Mouse (Mus musculus): ENCODE results near the gene Iqce. TPM values are rescaled to one million over a fixed set of nuclear protein-coding genes. Genes with fewer than 3 reads are reported as not detected.

Gene Iqce
- polyA plus RNA-seq, 1 experiment from 2014 or later: 13.9 TPM

DNA sequence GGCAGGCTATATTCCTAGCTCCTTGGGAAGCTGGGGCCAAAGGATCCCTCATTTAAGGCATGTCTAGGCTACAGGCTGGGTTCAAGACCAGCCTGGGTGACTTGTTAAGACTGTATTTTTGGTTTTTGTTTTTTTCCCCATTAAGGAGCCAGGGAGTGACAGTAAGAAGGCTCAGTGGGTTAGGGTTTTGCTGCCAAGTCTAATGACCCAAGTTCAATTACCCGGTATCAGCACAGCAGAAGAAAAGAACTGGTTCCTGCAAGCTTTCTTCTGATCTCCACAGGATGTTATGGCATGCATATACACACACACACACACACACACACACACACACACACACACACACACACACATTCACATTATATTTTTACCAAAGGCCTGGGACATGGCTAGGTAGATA lies 41.8 kb downstream of the Iqce start:
- no peaks in the 10 kb centered on the region for H3K27me3 ChIP-seq (ENCODE audit: control insufficient read depth, insufficient read depth, low read length)
- no peak overlapping the region for H3K27ac ChIP-seq (ENCODE audit: low read depth, low read length)
- no peaks in the 10 kb centered on the region for H3K36me3 ChIP-seq (ENCODE audit: control insufficient read depth, insufficient read depth, low read length)
- no peaks in the 10 kb centered on the region for H3K9me3 ChIP-seq (ENCODE audit: control insufficient read depth, low read length)
- 88% methylated on average over 1 of the region's 1 CpGs for WGBS
- H3K4me3 ChIP-seq (ENCODE audit: low read depth, low read length): no peak overlapping the region
- H3K4me1 ChIP-seq (ENCODE audit: control insufficient read depth, insufficient read depth, low read length): peaks cover 2% of the 10 kb centered on the region; the same call in 1 of the 2 replicates
- no peak for ATAC-seq (ENCODE audit: low FRiP score)
- no peak for DNase-seq (ENCODE audit: low spot score, missing footprints)
- H3K9ac ChIP-seq (ENCODE audit: low read length): no peak overlapping the region
- H3K4me2 ChIP-seq: no peak overlapping the region

DNA sequence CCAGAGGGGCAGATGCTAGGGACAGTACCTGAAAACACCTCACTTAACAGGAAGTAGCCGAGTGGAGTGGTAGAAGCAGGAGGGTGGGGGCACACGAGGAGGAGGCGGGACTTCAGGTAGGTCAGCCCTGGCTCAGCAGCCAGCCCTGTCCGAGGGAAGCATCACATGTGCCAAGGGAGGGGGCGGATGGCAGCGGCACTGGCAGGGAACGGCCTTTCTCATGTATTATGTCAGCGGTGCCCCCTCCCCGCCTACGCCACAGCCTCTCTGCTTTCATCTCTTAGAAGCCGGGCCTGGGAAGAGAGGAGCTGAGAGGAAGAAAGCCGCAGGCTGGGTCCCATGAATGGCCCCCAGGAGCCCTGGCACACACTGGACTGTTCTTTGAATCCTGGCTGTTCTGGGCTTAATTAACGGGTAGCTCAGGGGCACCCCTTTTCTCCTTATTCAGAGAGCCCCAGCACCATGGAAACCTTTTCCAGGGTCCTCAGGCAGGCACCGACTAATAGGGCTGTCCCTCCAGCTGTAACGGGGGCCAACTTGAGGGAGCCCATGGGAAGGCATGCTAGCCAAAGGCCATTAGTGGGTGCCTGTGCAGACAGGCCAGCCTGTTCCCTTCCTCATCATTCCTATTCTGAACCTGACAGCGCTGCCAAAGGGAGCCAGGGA lies 42.4 kb downstream of the Iqce start:
- no peak overlapping the region for H3K9ac ChIP-seq (ENCODE audit: low read length)
- H3K4me3 ChIP-seq (ENCODE audit: low read depth, low read length): no peak overlapping the region
- 40% methylated on average over 16 of the region's 16 CpGs for WGBS
- 0 out of 2 replicates have a peak overlapping the region, but pooled peaks have one; percentile 5 for H3K27ac ChIP-seq (ENCODE audit: low read depth, low read length)
- H3K4me1 ChIP-seq (ENCODE audit: control insufficient read depth, insufficient read depth, low read length): peaks cover 2% of the 10 kb centered on the region; the same call in 1 of the 2 replicates
- no peak overlapping the region for H3K4me2 ChIP-seq
- H3K36me3 ChIP-seq (ENCODE audit: control insufficient read depth, insufficient read depth, low read length): no peaks in the 10 kb centered on the region
- H3K9me3 ChIP-seq (ENCODE audit: control insufficient read depth, low read length): no peaks in the 10 kb centered on the region
- DNase-seq (ENCODE audit: low spot score, missing footprints) (no peak), ATAC-seq (ENCODE audit: low FRiP score) (no peak)
- no peaks in the 10 kb centered on the region for H3K27me3 ChIP-seq (ENCODE audit: control insufficient read depth, insufficient read depth, low read length)

DNA sequence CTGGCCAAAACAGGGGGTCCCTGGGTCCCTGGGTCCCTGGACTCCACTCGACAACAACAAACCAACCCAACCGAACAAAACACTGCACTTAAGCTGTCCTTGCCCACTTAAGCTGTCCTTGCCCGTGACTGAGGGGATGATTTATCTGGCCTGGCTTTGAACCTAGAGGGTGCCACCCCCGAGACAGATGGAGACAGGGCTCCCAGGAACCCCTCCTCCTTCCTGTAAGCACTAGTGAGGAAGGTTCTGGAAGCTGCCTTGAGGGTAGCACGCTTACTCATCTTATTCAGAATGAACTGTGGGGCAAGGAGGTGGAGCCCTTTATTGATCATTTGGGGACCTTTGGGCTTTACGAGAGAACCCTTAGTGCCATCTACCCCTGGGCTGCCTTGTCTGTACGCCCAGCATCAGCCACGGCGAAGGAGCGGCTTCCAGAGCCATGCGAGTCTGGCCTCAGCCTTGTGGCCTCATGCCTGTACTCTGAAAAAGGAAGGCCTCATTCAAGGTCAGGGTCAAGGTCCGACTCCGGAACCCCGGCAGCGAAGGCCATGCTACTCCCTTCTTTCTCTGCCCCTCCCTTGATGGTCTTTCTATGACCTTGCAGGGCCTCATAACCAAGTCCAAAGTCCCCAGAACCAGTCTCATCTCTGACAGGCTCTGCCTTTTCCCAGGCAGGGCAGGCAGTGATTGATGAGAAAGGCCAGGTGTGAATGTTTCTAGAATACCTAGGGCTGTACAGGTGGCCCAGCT lies 47.9 kb downstream of the Iqce start:
- Histone ChIP-seq H3K9me3 (ENCODE audit: control insufficient read depth, low read length) (no peaks in the 10 kb centered on the region), H3K27me3 (ENCODE audit: control insufficient read depth, insufficient read depth, low read length) (no peaks in the 10 kb centered on the region), H3K4me2 (no peak overlapping the region), H3K27ac (ENCODE audit: low read depth, low read length) (no peak overlapping the region), H3K4me3 (ENCODE audit: low read depth, low read length) (no peak overlapping the region), H3K4me1 (ENCODE audit: control insufficient read depth, insufficient read depth, low read length) (peaks cover 6% of the 10 kb centered on the region), H3K9ac (ENCODE audit: low read length) (no peak overlapping the region), H3K36me3 (ENCODE audit: control insufficient read depth, insufficient read depth, low read length) (no peaks in the 10 kb centered on the region)
- 87% methylated on average over 15 of the region's 15 CpGs for WGBS
- DNase-seq (ENCODE audit: low spot score, missing footprints) (no peak), ATAC-seq (ENCODE audit: low FRiP score) (no peak)

DNA sequence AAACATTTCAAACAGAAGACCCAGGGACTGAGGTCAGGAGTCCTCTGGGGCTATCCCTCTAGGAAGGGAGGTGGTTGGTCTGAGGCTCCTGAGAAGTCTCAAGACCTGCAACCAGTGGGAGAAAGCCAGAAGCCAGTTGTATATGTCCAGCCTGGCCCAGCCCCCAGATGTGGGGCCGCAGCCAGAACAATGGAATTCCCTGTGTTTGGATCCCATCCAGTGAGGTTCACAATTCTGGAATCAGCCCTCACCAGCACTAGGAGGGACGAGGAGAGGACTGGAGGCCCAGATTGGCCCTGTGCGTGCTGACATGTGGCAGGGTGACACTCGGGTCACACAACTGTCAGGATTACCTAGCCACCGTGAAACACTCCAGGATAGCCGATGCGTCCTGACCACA lies 49.6 kb downstream of the Iqce start:
- ATAC-seq (ENCODE audit: low FRiP score) (no peak), DNase-seq (ENCODE audit: low spot score, missing footprints) (no peak)
- H3K4me1 ChIP-seq (ENCODE audit: control insufficient read depth, insufficient read depth, low read length): peaks cover 9% of the 10 kb centered on the region
- no peak overlapping the region for H3K4me2 ChIP-seq
- H3K9me3 ChIP-seq (ENCODE audit: control insufficient read depth, low read length): no peaks in the 10 kb centered on the region
- no peak overlapping the region for H3K27ac ChIP-seq (ENCODE audit: low read depth, low read length)
- 78% methylated on average over 7 of the region's 7 CpGs for WGBS
- no peak overlapping the region for H3K4me3 ChIP-seq (ENCODE audit: low read depth, low read length)
- no peaks in the 10 kb centered on the region for H3K27me3 ChIP-seq (ENCODE audit: control insufficient read depth, insufficient read depth, low read length)
- H3K36me3 ChIP-seq (ENCODE audit: control insufficient read depth, insufficient read depth, low read length): no peaks in the 10 kb centered on the region
- H3K9ac ChIP-seq (ENCODE audit: low read length): no peak overlapping the region

DNA sequence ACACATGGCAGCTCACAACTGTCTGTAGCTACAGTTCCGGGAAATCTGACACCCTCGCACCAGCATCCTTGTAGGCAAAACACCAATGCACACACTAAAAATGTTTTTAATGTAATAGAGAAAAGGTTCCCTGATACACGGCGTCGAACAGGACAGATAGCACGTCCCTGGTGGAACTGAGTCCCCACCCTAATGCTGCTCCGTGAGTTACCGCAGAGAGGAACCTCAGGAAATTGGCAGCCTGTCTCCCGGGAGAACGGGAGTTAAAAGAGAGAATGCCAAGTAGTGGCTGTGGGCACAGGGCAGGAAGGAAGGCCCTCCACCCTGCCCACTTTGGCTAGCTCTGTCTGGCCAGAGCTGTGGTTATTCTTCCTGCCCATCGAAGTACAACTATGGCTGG lies 50.9 kb downstream of the Iqce start:
- H3K4me3 ChIP-seq (ENCODE audit: low read depth, low read length): no peak overlapping the region
- DNase-seq (ENCODE audit: low spot score, missing footprints) (no peak), ATAC-seq (ENCODE audit: low FRiP score) (no peak)
- H3K4me2 ChIP-seq: no peak overlapping the region
- no peak overlapping the region for H3K9ac ChIP-seq (ENCODE audit: low read length)
- 92% methylated on average over 11 of the region's 11 CpGs for WGBS
- no peak overlapping the region for H3K27ac ChIP-seq (ENCODE audit: low read depth, low read length)
- no peaks in the 10 kb centered on the region for H3K27me3 ChIP-seq (ENCODE audit: control insufficient read depth, insufficient read depth, low read length)
- no peaks in the 10 kb centered on the region for H3K9me3 ChIP-seq (ENCODE audit: control insufficient read depth, low read length)
- H3K4me1 ChIP-seq (ENCODE audit: control insufficient read depth, insufficient read depth, low read length): peaks cover 23% of the 10 kb centered on the region
- H3K36me3 ChIP-seq (ENCODE audit: control insufficient read depth, insufficient read depth, low read length): no peaks in the 10 kb centered on the region

DNA sequence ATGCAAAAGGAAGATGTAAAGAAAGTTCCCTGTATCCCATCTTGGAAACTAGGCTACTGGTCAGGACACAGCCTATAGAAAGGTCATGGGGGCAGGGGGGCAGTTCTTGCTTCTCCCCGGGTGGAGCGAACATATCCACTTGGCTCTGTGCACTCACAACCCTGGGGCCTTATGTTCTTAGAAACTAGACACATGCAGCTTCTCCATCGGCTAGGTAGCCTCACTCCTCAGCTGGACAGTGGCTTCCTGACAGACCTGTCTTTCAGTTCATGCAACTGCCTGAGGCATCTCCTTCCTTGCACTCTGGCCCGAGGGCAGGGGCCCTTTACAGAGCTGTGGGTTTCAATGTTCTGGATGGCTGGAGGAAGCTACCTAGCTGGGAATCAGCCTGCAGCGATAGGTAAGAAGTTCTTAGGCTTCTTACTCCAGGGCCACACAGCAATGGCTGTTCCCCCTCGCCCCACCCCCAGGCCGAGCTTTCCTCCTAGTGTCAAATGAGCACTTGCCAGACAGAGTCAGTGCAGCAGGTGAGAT lies 52.2 kb downstream of the Iqce start:
- H3K4me1 ChIP-seq (ENCODE audit: control insufficient read depth, insufficient read depth, low read length): peaks cover 27% of the 10 kb centered on the region
- H3K4me3 ChIP-seq (ENCODE audit: low read depth, low read length): no peak overlapping the region

DNA sequence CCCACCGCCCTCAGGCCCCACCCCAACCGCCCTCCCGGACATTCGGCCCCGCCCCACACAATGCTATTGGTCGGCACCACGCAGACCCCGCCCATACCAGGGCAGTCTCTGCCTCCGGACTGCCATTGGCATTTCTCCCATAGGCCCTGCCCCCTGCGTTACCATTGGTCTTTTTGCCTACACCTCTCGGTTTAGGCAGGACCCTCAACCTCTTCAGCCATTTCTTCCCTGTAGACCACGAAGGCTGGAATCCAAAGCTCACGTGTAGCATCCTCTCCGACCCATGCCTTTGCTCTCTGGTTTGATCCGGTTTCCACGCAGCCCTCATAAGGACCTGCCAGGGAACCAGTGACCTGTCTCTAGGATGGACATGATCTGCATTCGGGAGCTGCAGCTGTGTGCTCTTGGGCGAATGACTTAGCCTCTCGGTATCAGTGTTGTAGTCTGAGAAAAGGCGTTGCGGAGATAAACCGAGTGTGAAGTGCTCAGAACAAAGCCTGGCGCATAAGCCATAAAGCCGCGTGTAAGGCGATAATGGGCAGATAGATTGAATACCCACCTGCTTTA lies 53.0 kb downstream of the Iqce start:
- Histone ChIP-seq H3K4me2 (peak overlapping the region; percentile 70), H3K9me3 (ENCODE audit: control insufficient read depth, low read length) (no peaks in the 10 kb centered on the region), H3K27ac (ENCODE audit: low read depth, low read length) (no peak overlapping the region; the same call in 1 of the 2 replicates), H3K4me3 (ENCODE audit: low read depth, low read length) (peak overlapping the region; percentile 93), H3K27me3 (ENCODE audit: control insufficient read depth, insufficient read depth, low read length) (no peaks in the 10 kb centered on the region), H3K4me1 (ENCODE audit: control insufficient read depth, insufficient read depth, low read length) (peaks cover 29% of the 10 kb centered on the region), H3K9ac (ENCODE audit: low read length) (peak overlapping the region; percentile 100), H3K36me3 (ENCODE audit: control insufficient read depth, insufficient read depth, low read length) (peaks cover 3% of the 10 kb centered on the region)
- 4% methylated on average over 26 of the region's 26 CpGs for WGBS
- ATAC-seq (ENCODE audit: low FRiP score) (peak; percentile 96), DNase-seq (ENCODE audit: low spot score, missing footprints) (peak; percentile 96)

More for the DNA sequence above, 52.2 kb downstream of the Iqce start:
- peaks cover 3% of the 10 kb centered on the region for H3K36me3 ChIP-seq (ENCODE audit: control insufficient read depth, insufficient read depth, low read length)
- no peak for ATAC-seq (ENCODE audit: low FRiP score)
- WGBS: 57% methylated on average over 7 of the region's 7 CpGs
- no peak for DNase-seq (ENCODE audit: low spot score, missing footprints)
- H3K4me2 ChIP-seq: peak overlapping the region; percentile 70
- H3K9me3 ChIP-seq (ENCODE audit: control insufficient read depth, low read length): no peaks in the 10 kb centered on the region
- peak overlapping the region; percentile 66 for H3K9ac ChIP-seq (ENCODE audit: low read length)
- no peaks in the 10 kb centered on the region for H3K27me3 ChIP-seq (ENCODE audit: control insufficient read depth, insufficient read depth, low read length)
- H3K27ac ChIP-seq (ENCODE audit: low read depth, low read length): no peak overlapping the region

DNA sequence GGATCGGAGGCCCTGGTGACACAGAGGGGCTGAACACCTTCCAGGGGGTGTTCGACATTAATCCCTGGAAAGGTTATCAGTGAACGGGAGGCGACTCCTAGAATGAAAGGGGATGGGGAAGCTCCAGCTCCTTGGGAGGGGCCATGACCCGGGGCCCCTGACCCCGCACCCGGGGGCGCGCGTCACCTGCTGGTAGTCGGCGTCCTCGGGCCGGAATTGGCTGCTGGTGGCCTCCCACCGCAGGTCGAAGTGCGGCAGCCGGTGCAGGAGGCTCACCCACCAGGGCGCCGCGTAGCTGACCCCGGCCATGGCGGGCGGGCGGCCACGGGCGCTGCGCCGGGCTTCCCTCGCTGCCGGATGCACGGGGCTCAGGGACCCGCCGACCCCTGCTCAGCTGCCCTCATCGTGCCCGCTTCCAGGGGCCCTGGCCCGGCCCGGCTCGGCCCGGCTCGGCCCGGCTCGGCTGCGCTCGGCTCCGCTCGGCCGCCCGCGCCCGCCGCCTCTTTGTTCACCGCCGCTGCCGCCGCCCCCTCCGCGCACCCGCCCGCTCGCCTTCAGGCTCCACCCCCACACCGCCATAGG lies 53.6 kb downstream of the Iqce start, which contains the start of gene Ttyh3:
Ttyh3 (minus strand) TSS at position 513 of the 582 bp plus-strand sequence.
- whole genome bisulfite sequencing: 0% methylated on average over 51 of the region's 62 CpGs
- peaks cover 29% of the 10 kb centered on the region for H3K4me1 ChIP-seq (ENCODE audit: control insufficient read depth, insufficient read depth, low read length)
- H3K9ac ChIP-seq (ENCODE audit: low read length): peak within 1 kb of the TSS; percentile 100
- DNase-seq (ENCODE audit: low spot score, missing footprints) (peak; percentile 98), ATAC-seq (ENCODE audit: low FRiP score) (peak; percentile 10; the same call in 1 of the 2 replicates)
- no peaks in the 10 kb centered on the region for H3K27me3 ChIP-seq (ENCODE audit: control insufficient read depth, insufficient read depth, low read length)
- H3K27ac ChIP-seq (ENCODE audit: low read depth, low read length): peak within 1 kb of the TSS; percentile 79
- no peaks in the 10 kb centered on the region for H3K9me3 ChIP-seq (ENCODE audit: control insufficient read depth, low read length)
- peak within 1 kb of the TSS; percentile 93 for H3K4me3 ChIP-seq (ENCODE audit: low read depth, low read length)
- peak within 1 kb of the TSS; percentile 98 for H3K4me2 ChIP-seq
- peaks cover 3% of the 10 kb centered on the region for H3K36me3 ChIP-seq (ENCODE audit: control insufficient read depth, insufficient read depth, low read length)
